Mouse (Mus musculus) MEL (cell line): Measurements from ENCODE around the gene Bfsp2.

Source experiments
- CTCF ChIP-seq, 3 experiments: IDR thresholded peaks in 2 of 3; conservative IDR thresholded peaks in 1 of 3; 2 replicates each; pipeline ENCODE4 v1.5.1; 2011 to 2012; ENCODE audit warnings: low read length in 3 of 3, low read depth in 2 of 3, mild to moderate bottlenecking in 2 of 3, improper control_type of control experiment in 1 of 3, inconsistent platforms in 1 of 3, mixed read lengths in 1 of 3, moderate library complexity in 1 of 3; ENCODE audit not compliant: control insufficient read depth in 1 of 3, insufficient read depth in 1 of 3, poor library complexity in 1 of 3, severe bottlenecking in 1 of 3
- E2F4 ChIP-seq: IDR thresholded peaks from 2 replicates; pipeline ENCODE4 v1.6.1; 2011; ENCODE audit warnings: low read depth, low read length, improper control_type of control experiment, borderline replicate concordance
- EP300 ChIP-seq, 2 experiments: IDR thresholded peaks; 2 replicates each; pipeline ENCODE4 v1.6.1; 2011; ENCODE audit warnings: improper control_type of control experiment in 2 of 2, low read length in 2 of 2, low read depth in 1 of 2, mild to moderate bottlenecking in 1 of 2
- POLR2A ChIP-seq, 2 experiments: IDR thresholded peaks; 2 replicates each; pipeline ENCODE4 v1.6.1; 2011 to 2012; ENCODE audit warnings: low read length in 2 of 2, mild to moderate bottlenecking in 2 of 2, control low read depth in 1 of 2, improper control_type of control experiment in 1 of 2, low read depth in 1 of 2, moderate library complexity in 1 of 2; ENCODE audit not compliant: control insufficient read depth in 1 of 2, insufficient read depth in 1 of 2, poor library complexity in 1 of 2
- ZC3H11A ChIP-seq: IDR thresholded peaks from 2 replicates; pipeline ENCODE4 v1.6.1; 2012; ENCODE audit warnings: low read depth, mild to moderate bottlenecking, inconsistent platforms, low read length, improper control_type of control experiment
- ZKSCAN1 ChIP-seq: IDR thresholded peaks from 2 replicates; pipeline ENCODE4 v1.6.1; 2012; ENCODE audit warnings: low read depth, mild to moderate bottlenecking, inconsistent platforms, low read length, improper control_type of control experiment, moderate library complexity

DNA sequence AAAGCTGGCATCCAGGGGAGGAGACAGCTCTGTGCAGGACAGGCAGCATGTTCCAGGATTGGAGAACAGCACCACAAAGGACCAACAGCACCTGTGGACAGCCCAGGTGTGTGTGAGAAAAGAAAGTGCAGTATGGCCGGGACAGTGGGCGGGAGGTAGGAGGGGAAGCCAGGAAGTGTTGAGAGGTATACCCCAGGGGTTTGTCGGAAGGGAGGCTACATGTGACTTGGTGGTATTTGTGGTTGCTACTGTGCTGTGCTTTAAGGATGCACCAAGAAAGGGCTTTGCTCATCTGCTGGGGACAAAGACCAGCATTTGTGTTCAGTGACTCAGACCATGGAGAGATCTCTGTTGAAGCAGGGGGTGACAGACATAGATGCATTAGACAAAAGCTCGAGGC, 9.7 kb upstream of the Bfsp2 start:
- TF ChIP-seq ZC3H11A: no peak
- no peak for TF ChIP-seq E2F4
- no peak for TF ChIP-seq CTCF (IDR thresholded peaks at IDR 0.05 in 2 of 3, conservative IDR thresholded peaks at IDR 0.05 in 1 of 3; ENCODE audit: control insufficient read depth in 1 of 3, insufficient read depth in 1 of 3, low read depth in 2 of 3, low read length in 3 of 3, poor library complexity in 1 of 3, severe bottlenecking in 1 of 3)
- TF ChIP-seq EP300 (IDR thresholded peaks at IDR 0.05; ENCODE audit: low read depth in 1 of 2, low read length in 2 of 2): no peak
- TF ChIP-seq ZKSCAN1: no peak
- no peak for TF ChIP-seq POLR2A (IDR thresholded peaks at IDR 0.05; ENCODE audit: control insufficient read depth in 1 of 2, insufficient read depth in 1 of 2, low read depth in 1 of 2, low read length in 2 of 2, poor library complexity in 1 of 2)
